Mouse (Mus musculus) heart, adult 2 months (tissue): ENCODE data around the gene Tbxas1.

ENCODE experiments used
- CTCF ChIP-seq: fragments of 200-600 bp; IDR thresholded peaks from 2 replicates; pipeline ENCODE4 v1.8.1; 2022; ENCODE audit warnings: antibody characterized with exemption, mild to moderate bottlenecking, moderate library complexity
- POLR2A ChIP-seq: fragments of 200-500 bp; IDR thresholded peaks from 2 replicates; pipeline ENCODE4 v1.6.1; 2011; ENCODE audit warnings: mild to moderate bottlenecking, low read depth, low read length, control low read depth; ENCODE audit not compliant: insufficient read depth

- TF ChIP-seq CTCF (no peak), POLR2A (no peak)
Observed at GRCm38 (mm10) chr6:39040451-39040850, 165.2 kb downstream of the Tbxas1 start.
